Mouse (Mus musculus) E14TG2a.4 (cell line): ENCODE measurements at regions not wholly inside any gene's neighbourhood (a gene's known extent, or its start where the extent isn't known, plus 50 kb on each side); places are given as distances from the start of the nearest gene placed in this dataset.
A peak's percentile ranks its signal among the peaks of the same experiment; 100 is the strongest.

Source experiments
- H3K27me3 ChIP-seq: 2 replicates; pipeline ENCODE4 v1.6.1; 2014; ENCODE audit warnings: low read length, control low read depth; ENCODE audit not compliant: insufficient read depth
- H3K36me3 ChIP-seq: 2 replicates; pipeline ENCODE4 v1.6.1; 2014; ENCODE audit warnings: low read length, control low read depth; ENCODE audit not compliant: insufficient read depth
- H3K4me1 ChIP-seq: replicated peaks from 2 replicates; pipeline ENCODE4 v1.6.1; 2014; ENCODE audit warnings: low read depth, low read length, control low read depth
- H3K4me3 ChIP-seq: replicated peaks from 2 replicates; pipeline ENCODE4 v1.5.1; 2014; ENCODE audit warnings: mild to moderate bottlenecking, low read length
- H3K9me3 ChIP-seq: 2 replicates; pipeline ENCODE4 v1.6.1; 2014; ENCODE audit warnings: low read length, control low read depth
- CTCF ChIP-seq: conservative IDR thresholded peaks from 2 replicates; pipeline ENCODE4 v1.5.1; 2014; ENCODE audit warnings: low read length
- NANOG ChIP-seq: IDR thresholded peaks from 2 replicates; pipeline ENCODE4 v1.6.1; 2014; ENCODE audit warnings: borderline replicate concordance, low read length, mixed read lengths
- POU5F1 ChIP-seq: IDR thresholded peaks from 2 replicates; pipeline ENCODE4 v1.6.1; 2014; ENCODE audit warnings: low read length, borderline replicate concordance

- TF ChIP-seq NANOG (no peak), CTCF (no peak), POU5F1 (no peak)
- Histone ChIP-seq H3K4me3 (no peak overlapping the region), H3K4me1 (peaks cover 25% of the 10 kb centered on the region), H3K36me3 (no peaks in the 10 kb centered on the region), H3K9me3 (no peaks in the 10 kb centered on the region), H3K27me3 (0 out of 2 replicates have a peak, but pooled peaks cover 8% of the 10 kb centered on the region)
These were observed 157.5 kb downstream of the Evx1 start for GRCm38 (mm10) chr6:52470831-52471230.

GRCm38 (mm10) chr6:52471384-52471957 lies 158.2 kb downstream of the Evx1 start:
- TF ChIP-seq CTCF (no peak), NANOG (no peak), POU5F1 (no peak)
- Histone ChIP-seq H3K9me3 (no peaks in the 10 kb centered on the region), H3K27me3 (0 out of 2 replicates have a peak, but pooled peaks cover 8% of the 10 kb centered on the region), H3K4me1 (peaks cover 27% of the 10 kb centered on the region), H3K4me3 (no peak overlapping the region), H3K36me3 (no peaks in the 10 kb centered on the region)

DNA sequence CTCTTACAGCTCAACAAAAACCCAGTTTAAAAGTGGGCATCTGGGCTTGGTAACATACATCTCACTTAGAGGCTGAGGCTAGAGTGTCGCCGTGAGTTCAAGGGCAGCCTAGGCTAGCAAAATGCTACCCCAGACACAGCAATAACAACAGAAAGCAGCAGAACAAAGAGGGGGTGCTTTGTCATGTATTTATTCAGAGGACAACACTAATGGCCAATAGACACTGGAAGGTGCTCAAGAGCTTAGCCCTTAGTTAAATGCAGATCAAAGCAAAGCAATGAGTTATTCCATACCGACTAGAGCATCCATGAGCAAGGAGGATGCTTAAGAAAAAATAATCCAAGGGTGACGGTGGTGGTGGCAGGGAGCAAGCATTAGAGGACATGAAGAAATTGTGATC lies 158.7 kb downstream of the Evx1 start:
- no peak for TF ChIP-seq CTCF
- TF ChIP-seq POU5F1 = peak; percentile 81; the same call in 1 of the 2 replicates
- TF ChIP-seq NANOG = peak; percentile 75; the same call in 1 of the 2 replicates
- H3K4me3 ChIP-seq = no peak overlapping the region
- 0 out of 2 replicates have a peak, but pooled peaks cover 8% of the 10 kb centered on the region for H3K27me3 ChIP-seq
- H3K36me3 ChIP-seq = no peaks in the 10 kb centered on the region
- H3K9me3 ChIP-seq = no peaks in the 10 kb centered on the region
- H3K4me1 ChIP-seq = peaks cover 32% of the 10 kb centered on the region

DNA sequence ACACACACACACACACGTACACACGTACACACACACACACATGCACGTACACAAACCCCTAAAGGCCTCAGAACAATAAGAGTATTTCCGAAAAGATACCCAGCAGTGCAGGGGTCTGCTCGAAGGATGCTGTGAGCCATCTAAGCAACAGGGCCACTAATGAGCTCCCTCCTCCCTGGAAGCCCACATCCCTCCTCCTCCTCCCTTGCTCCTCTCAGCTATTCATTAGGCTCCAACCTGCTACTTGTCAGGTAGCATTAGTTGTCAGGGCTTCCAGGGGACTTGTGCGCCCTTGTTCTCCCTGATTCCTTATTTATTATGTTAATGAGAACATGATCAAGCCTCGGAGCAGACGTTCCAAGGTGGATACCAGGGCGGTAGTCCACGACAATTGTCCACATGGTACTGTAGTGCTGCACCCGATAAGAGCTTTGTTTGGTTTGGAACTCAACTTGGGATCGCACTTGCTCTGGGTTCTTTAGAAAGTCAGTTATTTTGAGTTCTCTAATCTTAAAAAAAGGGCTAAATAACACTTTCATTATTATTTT lies 159.8 kb downstream of the Evx1 start:
- H3K4me3 ChIP-seq = no peak overlapping the region
- H3K9me3 ChIP-seq = no peaks in the 10 kb centered on the region
- H3K4me1 ChIP-seq = peaks cover 37% of the 10 kb centered on the region
- 0 out of 2 replicates have a peak, but pooled peaks cover 8% of the 10 kb centered on the region for H3K27me3 ChIP-seq
- TF ChIP-seq CTCF (no peak), NANOG (no peak), POU5F1 (no peak)
- H3K36me3 ChIP-seq = no peaks in the 10 kb centered on the region

DNA sequence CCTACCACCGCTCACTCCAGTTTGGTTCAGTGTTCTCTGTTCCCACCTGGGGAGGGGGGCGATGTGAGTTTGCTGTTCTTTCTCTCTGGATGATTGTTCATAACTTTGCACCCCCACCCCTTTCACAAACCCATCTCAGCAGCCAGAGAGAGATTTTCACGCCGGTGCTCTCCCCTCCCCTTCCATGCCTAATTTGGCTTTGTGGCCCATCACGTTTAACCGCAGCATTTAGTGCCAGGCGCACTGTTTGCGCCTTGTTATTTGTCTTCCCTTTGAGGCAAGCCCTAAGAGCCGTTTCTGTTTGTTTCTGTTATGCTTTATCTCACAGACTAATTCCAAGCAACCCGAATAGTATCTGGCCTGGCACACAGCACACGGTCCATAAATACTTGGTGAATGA lies 160.6 kb downstream of the Evx1 start:
- Histone ChIP-seq H3K4me3 (no peak overlapping the region), H3K9me3 (no peaks in the 10 kb centered on the region), H3K36me3 (no peaks in the 10 kb centered on the region), H3K27me3 (0 out of 2 replicates have a peak, but pooled peaks cover 8% of the 10 kb centered on the region), H3K4me1 (peaks cover 37% of the 10 kb centered on the region)
- TF ChIP-seq CTCF (no peak), POU5F1 (no peak), NANOG (no peak)

DNA sequence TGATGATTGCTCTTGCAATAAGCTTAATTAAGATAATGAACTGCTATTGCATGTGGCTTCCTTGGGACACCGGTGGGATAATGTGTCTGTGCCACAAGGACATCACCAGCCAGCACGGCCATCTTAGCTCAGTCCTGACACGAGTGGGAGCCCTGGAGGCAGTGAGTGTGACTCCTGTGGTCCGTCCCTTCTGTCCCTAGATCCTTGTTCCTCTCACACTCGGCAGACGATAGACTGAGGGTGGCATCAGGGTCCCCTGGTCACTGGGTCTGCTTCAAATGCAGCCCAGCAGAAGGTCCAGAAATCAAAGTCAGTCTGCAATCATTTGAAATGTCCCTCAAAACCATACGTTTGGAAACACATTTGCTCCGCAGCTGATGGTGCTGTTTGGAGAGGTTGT lies 162.4 kb downstream of the Evx1 start:
- Histone ChIP-seq H3K4me1 (peaks cover 37% of the 10 kb centered on the region), H3K27me3 (0 out of 2 replicates have a peak, but pooled peaks cover 8% of the 10 kb centered on the region), H3K9me3 (no peaks in the 10 kb centered on the region), H3K36me3 (no peaks in the 10 kb centered on the region), H3K4me3 (no peak overlapping the region)
- TF ChIP-seq NANOG = no peak
- no peak for TF ChIP-seq POU5F1
- TF ChIP-seq CTCF = no peak

GRCm38 (mm10) chr6:52476907-52477306 lies 163.3 kb downstream of the Hibadh start:
- H3K9me3 ChIP-seq = no peaks in the 10 kb centered on the region
- 0 out of 2 replicates have a peak, but pooled peaks cover 3% of the 10 kb centered on the region for H3K27me3 ChIP-seq
- no peak for TF ChIP-seq POU5F1
- H3K36me3 ChIP-seq = no peaks in the 10 kb centered on the region
- H3K4me3 ChIP-seq = no peak overlapping the region
- H3K4me1 ChIP-seq = peaks cover 26% of the 10 kb centered on the region

DNA sequence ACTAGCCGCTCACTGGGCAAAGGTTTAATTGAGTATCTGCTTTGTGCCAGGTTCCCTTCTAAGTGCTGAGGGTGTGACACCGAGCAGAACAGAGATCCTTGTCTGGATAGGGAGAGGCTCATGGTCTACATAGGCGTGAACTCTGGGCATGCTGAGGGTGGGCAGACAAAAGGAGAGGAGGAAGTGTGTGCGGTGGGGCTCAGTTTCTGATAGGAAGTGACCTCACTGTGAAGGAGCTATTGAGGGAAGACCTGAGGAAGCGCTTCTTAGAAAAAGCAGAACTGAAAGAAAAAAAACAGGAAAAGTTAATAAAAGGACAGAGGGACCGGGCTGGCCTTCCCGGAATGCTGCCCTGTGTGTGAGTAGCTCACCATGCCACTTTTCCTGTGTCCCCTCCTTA lies 162.8 kb downstream of the Hibadh start:
- Histone ChIP-seq H3K4me3 (no peak overlapping the region), H3K27me3 (0 out of 2 replicates have a peak, but pooled peaks cover 3% of the 10 kb centered on the region), H3K36me3 (no peaks in the 10 kb centered on the region), H3K4me1 (peaks cover 22% of the 10 kb centered on the region), H3K9me3 (no peaks in the 10 kb centered on the region)
- TF ChIP-seq CTCF = no peak
- no peak for TF ChIP-seq NANOG
- no peak for TF ChIP-seq POU5F1

- no peak for TF ChIP-seq POU5F1
- TF ChIP-seq CTCF = no peak
- no peak for TF ChIP-seq NANOG
- H3K36me3 ChIP-seq = no peaks in the 10 kb centered on the region
These were observed 161.6 kb downstream of the Hibadh start for GRCm38 (mm10) chr6:52478624-52479023.

More at GRCm38 (mm10) chr6:52478624-52479023, 161.6 kb downstream of the Hibadh start:
- peaks cover 16% of the 10 kb centered on the region for H3K4me1 ChIP-seq
- H3K27me3 ChIP-seq = 0 out of 2 replicates have a peak, but pooled peaks cover 3% of the 10 kb centered on the region
- H3K9me3 ChIP-seq = no peaks in the 10 kb centered on the region
- no peak overlapping the region for H3K4me3 ChIP-seq
